Mouse (Mus musculus) thymus, adult 18-20 months (tissue): ENCODE results near the gene Egln2.

ENCODE experiments used
- DNase-seq, 2 experiments: peaks; one replicate each; pipeline ENCODE4 v3.0.0; 2022; ENCODE audit warnings: mixed read lengths in 2 of 2

Egln2 gene

GRCm38 (mm10) chr7:27131387-27131786 is 35.2 kb downstream of the Egln2 start:
- no peak for DNase-seq

GRCm38 (mm10) chr7:27130521-27131370 is 35.9 kb downstream of the Egln2 start:
- no peak for DNase-seq

GRCm38 (mm10) chr7:27129811-27130210 is 36.8 kb downstream of the Egln2 start:
- DNase-seq = no peak

- no peak for DNase-seq
Observed at GRCm38 (mm10) chr7:27128946-27129345, 37.7 kb downstream of the Egln2 start.

- DNase-seq = no peak
Observed at GRCm38 (mm10) chr7:27128162-27128561, 38.4 kb downstream of the Egln2 start.

GRCm38 (mm10) chr7:27124969-27125368 is 41.6 kb downstream of the Egln2 start:
- no peak for DNase-seq

GRCm38 (mm10) chr7:27124305-27124832 is 42.2 kb downstream of the Egln2 start:
- DNase-seq = no peak

GRCm38 (mm10) chr7:27119676-27120075 is 46.9 kb downstream of the Egln2 start, which contains the start of gene Cyp2f2:
Cyp2f2 (plus strand) TSS chr7:27119909.
- DNase-seq = no peak

- peak in 1 of 2 experiments; percentile 12 for DNase-seq
Observed at GRCm38 (mm10) chr7:27118033-27118511, 48.5 kb downstream of the Egln2 start.

GRCm38 (mm10) chr7:27111987-27112386 is 54.6 kb downstream of the Egln2 start:
- no peak for DNase-seq

GRCm38 (mm10) chr7:27111038-27111437 is 55.6 kb downstream of the Egln2 start:
- no peak for DNase-seq

GRCm38 (mm10) chr7:27110327-27110726 is 56.3 kb downstream of the Egln2 start:
- no peak for DNase-seq
